Mouse (Mus musculus): Measurements from ENCODE around the gene Gm44965. TPM values are rescaled to one million over a fixed set of nuclear protein-coding genes. Genes with fewer than 3 reads are reported as not detected.
A peak's percentile ranks its signal among the peaks of the same experiment; 100 is the strongest.
"Not testable (repeated sequence)": the region's sequence is repeated elsewhere in the genome, so short reads cannot be mapped to it uniquely, and the experiment has no call there.

The Gm44965 gene
- total RNA-seq, 2 experiments from 2014 or later: not detected

DNA sequence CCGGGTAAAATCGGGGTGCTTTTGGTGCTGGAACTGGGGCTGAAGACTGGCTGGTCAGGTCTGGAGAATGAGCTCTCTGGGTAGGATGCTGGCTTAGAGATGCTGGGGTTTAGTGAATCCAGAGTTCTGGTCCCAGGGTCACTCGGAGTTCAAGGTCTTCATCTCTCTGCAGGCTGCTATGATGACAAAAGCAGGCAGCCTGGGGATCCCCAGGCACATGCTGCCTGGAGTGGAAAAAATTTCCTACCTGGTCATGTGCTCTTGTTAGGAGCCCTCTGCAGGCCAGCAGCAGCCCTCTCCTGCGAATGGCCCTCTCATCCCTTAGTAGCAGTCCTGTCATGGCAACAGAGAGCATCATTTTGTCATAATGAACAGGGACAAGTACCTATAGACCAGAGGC is 19.7 kb downstream of the Gm44965 start:
- H3K27ac ChIP-seq: no peak overlapping the region
- no peak overlapping the region for H3K4me3 ChIP-seq
- no peak for DNase-seq (ENCODE audit: low spot score in 2 of 2)
- no peak for TF ChIP-seq CTCF (conservative IDR thresholded peaks at IDR 0.05)

DNA sequence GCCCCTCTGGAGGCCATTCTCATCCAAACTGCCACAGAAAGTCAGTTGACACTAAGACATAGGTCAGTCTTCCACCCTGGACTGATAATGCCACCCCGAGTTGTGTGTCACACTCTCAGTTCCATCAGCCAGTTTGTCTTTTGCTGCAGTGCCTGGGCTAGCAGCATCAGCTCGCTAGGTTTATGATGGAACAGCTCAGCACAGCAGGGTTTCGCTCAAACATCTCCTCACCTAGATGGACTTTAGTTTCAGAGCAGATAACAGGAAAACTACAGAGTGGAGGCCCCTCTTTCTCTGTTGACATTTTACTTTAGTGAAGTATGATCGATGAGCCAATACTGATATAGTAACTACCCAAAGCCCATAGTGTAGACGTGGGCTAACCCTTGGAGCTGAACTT is 21.0 kb downstream of the Gm44965 start:
- DNase-seq (ENCODE audit: low spot score in 2 of 2): no peak

DNA sequence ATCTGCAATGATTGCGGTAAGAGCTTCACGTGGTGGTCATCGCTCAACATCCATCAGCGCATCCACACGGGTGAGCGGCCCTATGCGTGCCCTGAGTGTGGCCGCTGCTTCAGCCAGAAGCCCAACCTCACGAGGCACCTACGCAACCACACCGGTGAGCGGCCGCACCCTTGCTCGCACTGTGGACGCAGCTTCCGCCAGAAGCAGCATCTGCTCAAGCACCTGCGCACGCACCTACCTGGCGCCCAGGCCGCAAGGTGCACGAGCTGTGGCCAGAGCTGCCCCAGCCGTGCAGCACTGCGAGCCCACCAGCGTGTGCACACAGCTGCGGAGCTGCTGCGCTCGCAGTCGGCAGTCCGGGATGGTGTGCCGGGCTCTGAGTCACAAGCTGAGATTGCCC is 26.3 kb downstream of the Gm44965 start:
- no peak for TF ChIP-seq CTCF (conservative IDR thresholded peaks at IDR 0.05)
- DNase-seq (ENCODE audit: low spot score in 2 of 2): no peak
- Histone ChIP-seq H3K27ac (no peak overlapping the region), H3K4me3 (no peak overlapping the region)

More for the DNA sequence above, 21.0 kb downstream of the Gm44965 start:
- Histone ChIP-seq H3K4me3 (no peak overlapping the region), H3K27ac (no peak overlapping the region)
- TF ChIP-seq CTCF (conservative IDR thresholded peaks at IDR 0.05): no peak

DNA sequence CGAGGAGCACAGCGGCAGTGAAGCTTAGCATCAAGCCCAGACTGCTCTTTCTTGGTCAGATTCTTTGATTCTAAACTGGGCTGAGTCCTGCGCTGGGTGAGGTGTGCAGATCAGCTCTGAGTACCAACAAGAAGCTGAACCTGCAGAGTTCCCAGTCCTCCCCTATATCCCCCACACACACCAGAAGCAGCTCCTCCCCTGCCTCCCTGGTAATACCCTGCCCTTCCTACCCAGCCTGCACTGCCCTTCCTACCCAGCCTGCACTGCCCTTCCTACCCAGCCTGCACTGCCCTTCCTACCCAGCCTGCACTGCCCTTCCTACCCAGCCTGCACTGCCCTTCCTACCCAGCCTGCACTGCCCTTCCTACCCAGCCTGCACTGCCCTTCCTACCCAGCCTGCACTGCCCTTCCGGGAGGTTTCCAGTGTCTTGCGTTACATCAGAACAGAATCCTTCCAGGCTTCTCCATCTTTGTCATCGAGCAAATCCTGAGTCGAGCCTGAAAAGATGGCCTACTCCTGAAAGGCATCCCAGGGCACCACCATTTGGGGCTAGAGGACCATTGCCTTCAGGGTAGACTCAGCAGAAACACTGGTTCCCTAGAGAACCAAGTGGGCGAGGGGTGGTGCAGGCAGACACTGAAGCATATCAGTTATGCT is 28.6 kb downstream of the Gm44965 start:
- DNase-seq (ENCODE audit: low spot score in 2 of 2); H3K4me3 ChIP-seq; H3K27ac ChIP-seq: not testable (repeated sequence)

DNA sequence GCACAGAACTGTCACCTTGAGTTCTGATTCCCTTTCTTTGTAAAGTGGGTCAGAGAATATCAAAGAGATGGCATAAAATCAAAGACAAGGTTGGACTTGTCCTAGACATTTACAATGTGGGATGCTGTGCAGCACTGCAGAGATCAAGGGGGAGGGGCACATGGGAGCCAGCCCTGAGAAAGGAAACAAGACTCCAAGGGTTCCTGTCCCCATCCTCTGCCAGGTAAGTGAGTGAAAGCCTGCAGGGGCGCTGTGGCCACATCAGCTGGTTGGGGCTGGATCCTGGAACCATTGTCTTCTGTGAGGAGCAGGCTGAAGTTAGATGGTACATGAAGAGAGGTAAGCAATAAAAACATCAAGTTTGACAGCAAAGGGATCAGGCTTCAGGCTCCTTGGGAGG is 29.7 kb downstream of the Gm44965 start:
- peak; percentile 21; the same call in 1 of the 2 replicates for TF ChIP-seq CTCF (conservative IDR thresholded peaks at IDR 0.05)
- H3K27ac ChIP-seq: no peak overlapping the region
- DNase-seq (ENCODE audit: low spot score in 2 of 2): no peak
- no peak overlapping the region for H3K4me3 ChIP-seq

DNA sequence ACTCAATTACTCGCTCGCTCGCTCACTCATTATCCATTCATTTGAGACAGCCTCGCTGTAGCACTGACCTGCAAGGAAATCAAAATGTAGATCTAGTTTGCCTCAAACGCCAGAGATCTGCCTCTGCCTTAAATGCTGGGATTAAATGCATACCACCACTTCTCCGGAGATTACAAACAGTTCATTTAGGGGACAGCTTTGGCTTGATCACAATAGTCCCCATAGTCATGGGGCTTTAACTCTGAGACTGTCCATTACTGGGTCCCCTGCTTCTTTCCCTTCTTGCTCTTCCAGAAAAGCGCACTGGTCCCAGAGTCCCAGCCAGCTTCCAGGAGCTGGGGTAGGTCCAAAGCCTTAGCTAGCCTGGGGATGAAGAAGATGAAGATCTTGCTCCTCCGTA is 32.7 kb downstream of the Gm44965 start, which contains the start of gene AI854703:
TSS of gene AI854703 (plus strand) at position 301 of the 400 bp plus-strand sequence.
- no peak for TF ChIP-seq CTCF (conservative IDR thresholded peaks at IDR 0.05)
- H3K4me3 ChIP-seq: peak within 1 kb of the TSS; percentile 73
- no peak for DNase-seq (ENCODE audit: low spot score in 2 of 2)
- peak within 1 kb of the TSS; percentile 80 for H3K27ac ChIP-seq

DNA sequence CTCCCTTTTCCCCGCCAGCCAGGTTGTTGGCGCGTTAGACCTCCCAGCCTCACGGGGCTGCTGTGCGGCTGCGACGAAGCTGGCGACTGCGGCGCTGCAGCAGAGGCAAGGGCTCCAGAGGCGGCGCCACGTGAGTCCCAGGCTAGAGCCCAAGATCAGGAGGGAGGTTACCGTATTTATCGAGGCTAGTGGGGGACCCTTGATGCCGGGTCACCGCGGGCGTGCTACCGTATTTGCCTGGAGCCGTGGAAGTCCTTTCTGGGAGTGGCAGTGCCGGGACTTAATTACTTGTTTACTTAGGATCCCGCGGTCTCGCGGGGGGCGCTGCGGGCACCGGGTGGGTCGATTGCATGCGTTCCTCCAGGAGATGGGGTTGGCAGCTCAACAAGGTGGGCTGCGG is 33.2 kb downstream of the Gm44965 start:
- peak; percentile 64 for DNase-seq (ENCODE audit: low spot score in 2 of 2)
- peak overlapping the region; percentile 80 for H3K27ac ChIP-seq
- peak; percentile 52 for TF ChIP-seq CTCF (conservative IDR thresholded peaks at IDR 0.05)
- H3K4me3 ChIP-seq: peak overlapping the region; percentile 73

DNA sequence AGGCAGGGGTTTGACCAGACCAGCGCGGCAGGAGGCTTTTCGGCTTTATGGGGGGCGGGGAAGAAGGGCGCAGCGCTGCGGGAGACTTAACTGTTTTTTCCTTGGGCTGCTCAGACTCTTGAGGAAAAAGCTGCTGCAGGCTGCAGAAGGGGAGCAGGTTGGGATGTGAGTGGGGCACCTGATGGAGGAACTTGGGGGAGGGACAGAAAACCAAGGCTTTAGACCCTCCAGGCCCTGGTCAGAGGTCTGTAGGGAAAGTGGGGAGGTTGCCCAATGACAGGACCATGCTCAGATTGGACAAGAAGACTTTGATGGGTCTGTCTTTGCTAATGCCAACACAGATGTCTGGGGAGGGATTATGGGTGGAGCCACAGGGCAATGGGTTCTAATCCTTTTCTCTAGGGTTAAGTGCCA is 33.8 kb downstream of the Gm44965 start:
- Histone ChIP-seq H3K4me3 (peak overlapping the region; percentile 73), H3K27ac (peak overlapping the region; percentile 80)
- no peak for DNase-seq (ENCODE audit: low spot score in 2 of 2)
- TF ChIP-seq CTCF (conservative IDR thresholded peaks at IDR 0.05): no peak

DNA sequence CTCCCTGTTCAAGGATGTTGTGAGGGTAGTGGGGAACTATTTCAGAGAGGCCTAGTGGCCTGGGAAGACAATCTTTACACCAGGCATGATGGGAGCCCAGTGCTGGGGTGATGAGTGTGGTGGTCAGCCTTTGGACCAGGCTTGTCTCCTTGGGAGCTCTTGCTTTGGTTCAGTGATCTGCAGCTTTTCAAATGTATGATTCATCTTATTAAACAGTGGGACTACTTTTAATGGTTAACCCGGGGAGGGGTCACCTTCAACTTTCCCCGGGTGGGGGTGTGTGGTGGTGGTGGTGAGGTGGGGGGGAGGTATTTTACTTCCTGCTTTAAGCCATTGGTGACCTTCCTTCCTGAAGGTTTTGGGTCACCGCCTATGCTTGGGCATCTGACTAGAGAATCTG is 34.6 kb downstream of the Gm44965 start:
- TF ChIP-seq CTCF (conservative IDR thresholded peaks at IDR 0.05): no peak
- Histone ChIP-seq H3K27ac (peak overlapping the region; percentile 80; the same call in 1 of the 2 replicates), H3K4me3 (no peak overlapping the region)
- DNase-seq (ENCODE audit: low spot score in 2 of 2): no peak

DNA sequence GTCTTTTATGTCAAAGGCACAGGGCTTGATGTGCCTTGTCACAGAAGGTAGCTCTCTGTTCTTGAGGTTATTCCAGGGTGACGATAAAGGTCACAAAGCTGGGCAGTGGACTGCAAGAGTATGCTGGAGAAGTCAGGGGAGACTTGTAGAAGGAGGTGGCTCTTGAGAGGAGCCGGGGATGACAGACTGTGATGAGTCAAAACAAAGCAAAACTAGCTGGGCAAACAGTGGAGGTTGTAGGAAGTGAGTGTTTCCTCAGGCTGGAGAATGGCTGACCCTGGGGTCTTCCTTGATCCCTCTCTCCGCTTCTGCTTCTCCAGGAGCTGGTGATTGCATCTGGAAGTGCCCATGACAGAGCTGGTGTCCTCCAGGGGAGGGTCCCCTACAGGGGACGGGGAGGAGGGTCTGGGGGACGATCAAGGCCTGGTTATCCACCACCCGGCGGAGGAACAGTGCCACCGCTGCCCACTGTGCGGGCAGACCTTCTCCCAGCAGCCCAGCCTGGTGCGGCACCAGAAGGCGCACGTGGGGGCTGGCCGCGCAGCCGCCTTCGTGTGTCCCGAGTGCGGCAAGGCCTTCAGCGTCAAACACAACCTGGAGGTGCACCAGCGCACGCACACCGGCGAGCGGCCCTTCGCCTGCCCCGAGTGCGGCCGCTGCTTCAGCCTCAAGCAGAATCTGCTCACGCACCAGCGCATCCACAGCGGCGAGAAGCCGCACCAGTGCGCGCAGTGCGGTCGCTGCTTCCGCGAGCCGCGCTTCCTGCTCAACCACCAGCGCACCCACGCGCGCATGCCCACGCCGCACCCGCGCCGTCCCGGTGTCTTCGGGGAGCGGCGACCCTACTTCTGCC is 35.3 kb downstream of the Gm44965 start:
- Histone ChIP-seq H3K27ac (peak overlapping the region; percentile 92), H3K4me3 (peak overlapping the region; percentile 65)
- peak; percentile 34 to 43 for DNase-seq (ENCODE audit: low spot score in 2 of 2)
- TF ChIP-seq CTCF (conservative IDR thresholded peaks at IDR 0.05): peak; percentile 7; the same call in 1 of the 2 replicates

DNA sequence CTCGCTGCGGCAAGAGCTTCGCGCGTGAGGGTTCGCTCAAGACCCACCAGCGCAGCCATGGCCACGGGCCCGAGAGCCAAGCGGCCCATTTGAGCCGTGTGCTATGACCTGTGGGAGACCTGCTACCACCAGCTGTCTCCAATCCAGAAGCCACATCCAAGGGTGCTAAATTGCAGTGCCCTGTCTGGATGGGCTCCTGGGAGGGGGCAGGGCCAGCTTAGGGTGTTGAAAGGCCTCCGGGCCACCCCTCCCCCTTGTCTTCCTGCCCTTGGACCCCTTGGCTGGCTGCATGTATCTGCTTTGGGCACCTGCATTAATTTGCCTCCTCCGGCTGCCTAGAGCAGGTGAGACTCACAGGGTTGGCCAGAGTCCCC is 35.9 kb downstream of the Gm44965 start:
- no peak for TF ChIP-seq CTCF (conservative IDR thresholded peaks at IDR 0.05)
- DNase-seq (ENCODE audit: low spot score in 2 of 2): peak in 1 of 2 experiments; percentile 11
- Histone ChIP-seq H3K4me3 (peak overlapping the region; percentile 65), H3K27ac (peak overlapping the region; percentile 92)

DNA sequence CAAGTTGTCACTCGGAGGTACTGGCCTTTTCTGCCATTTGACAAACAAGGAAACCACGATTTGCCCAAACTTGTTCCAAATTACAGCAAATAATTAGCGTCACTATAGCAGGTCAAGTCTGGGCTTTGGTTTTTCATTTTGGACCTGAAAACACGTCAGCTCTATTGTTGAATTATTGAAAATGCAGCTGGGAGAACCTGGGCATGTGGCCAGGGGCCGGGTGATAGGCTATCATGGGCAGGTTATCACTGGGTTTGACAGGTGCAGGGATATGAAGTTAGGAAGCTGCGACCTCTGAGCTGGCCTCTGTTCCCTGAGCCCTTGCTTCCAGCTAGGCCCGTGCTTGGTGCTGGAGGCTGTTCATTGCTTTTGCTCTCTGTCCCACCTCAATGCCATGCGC is 37.1 kb downstream of the Gm44965 start:
- Histone ChIP-seq H3K27ac (no peak overlapping the region), H3K4me3 (no peak overlapping the region)
- no peak for DNase-seq (ENCODE audit: low spot score in 2 of 2)
- TF ChIP-seq CTCF (conservative IDR thresholded peaks at IDR 0.05): no peak

DNA sequence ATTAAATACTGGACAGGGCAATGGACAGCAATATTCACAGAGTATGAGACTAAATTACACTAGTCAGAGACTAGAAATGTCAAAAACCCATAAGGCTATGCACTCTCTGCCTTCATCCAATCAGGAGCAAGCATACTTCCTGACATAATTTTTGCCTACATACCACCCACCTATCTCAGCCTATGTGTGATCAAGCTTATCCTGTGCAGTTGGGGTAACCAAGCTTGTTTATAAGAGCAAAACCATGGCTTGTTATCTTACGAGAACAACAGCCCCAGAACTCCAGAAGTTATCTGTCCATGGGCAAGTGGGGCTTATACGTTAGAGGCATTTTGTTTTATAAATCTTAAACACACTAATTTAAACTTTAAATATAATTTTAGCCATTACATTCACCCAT is 41.4 kb downstream of the Gm44965 start:
- DNase-seq (ENCODE audit: low spot score in 2 of 2): no peak
- no peak for TF ChIP-seq CTCF (conservative IDR thresholded peaks at IDR 0.05)
- Histone ChIP-seq H3K27ac (no peak overlapping the region), H3K4me3 (no peak overlapping the region)

Data from layer of hippocampus, adult 2 months (tissue).